Mouse (Mus musculus) cerebellum, adult 8-10 months (tissue): ENCODE results near the gene Ncf4.
A peak's percentile ranks its signal among the peaks of the same experiment; 100 is the strongest.

Source experiments
- DNase-seq: peaks from one replicate; pipeline ENCODE4 v3.0.0; 2022

Gene Ncf4

GRCm38 (mm10) chr15:78244695-78245492, at the start of gene Ncf4:
Ncf4 (plus strand) TSS chr15:78244801.
- no peak for DNase-seq

GRCm38 (mm10) chr15:78195096-78195880, 49.3 kb upstream of the Ncf4 start:
- no peak for DNase-seq

- DNase-seq = peak; percentile 40
These were observed 40.4 kb upstream of the Ncf4 start for GRCm38 (mm10) chr15:78204053-78204847.

GRCm38 (mm10) chr15:78205192-78205591, 39.4 kb upstream of the Ncf4 start:
- no peak for DNase-seq

- no peak for DNase-seq
These were observed 38.3 kb upstream of the Ncf4 start, which contains the start of gene Pvalb for GRCm38 (mm10) chr15:78206312-78206711. Pvalb (minus strand) TSS chr15:78206400.

- DNase-seq = no peak
These were observed 34.4 kb upstream of the Ncf4 start for GRCm38 (mm10) chr15:78210203-78210602.

- DNase-seq = no peak
These were observed 33.2 kb upstream of the Ncf4 start for GRCm38 (mm10) chr15:78211367-78211766.

GRCm38 (mm10) chr15:78215269-78215668, 29.3 kb upstream of the Ncf4 start:
- no peak for DNase-seq

- no peak for DNase-seq
These were observed 16.8 kb upstream of the Ncf4 start for GRCm38 (mm10) chr15:78227816-78228215.

- DNase-seq = no peak
These were observed 13.0 kb upstream of the Ncf4 start for GRCm38 (mm10) chr15:78231346-78232331.

GRCm38 (mm10) chr15:78234823-78235509, 9.6 kb upstream of the Ncf4 start:
- DNase-seq = no peak

GRCm38 (mm10) chr15:78239453-78239852, 5.1 kb upstream of the Ncf4 start:
- DNase-seq = peak; percentile 58

GRCm38 (mm10) chr15:78239956-78240617, 4.5 kb upstream of the Ncf4 start:
- DNase-seq = no peak

GRCm38 (mm10) chr15:78241335-78241734, 3.3 kb upstream of the Ncf4 start:
- no peak for DNase-seq

GRCm38 (mm10) chr15:78243061-78243460, 1.5 kb upstream of the Ncf4 start:
- DNase-seq = no peak

GRCm38 (mm10) chr15:78243774-78244173, 827 bp upstream of the Ncf4 start:
- DNase-seq = no peak

- DNase-seq = no peak
These were observed 1.8 kb downstream of the Ncf4 start for GRCm38 (mm10) chr15:78246143-78247116.

- no peak for DNase-seq
These were observed 3.1 kb downstream of the Ncf4 start for GRCm38 (mm10) chr15:78247659-78248058.

- no peak for DNase-seq
These were observed 3.8 kb downstream of the Ncf4 start for GRCm38 (mm10) chr15:78248410-78248809.
